Mouse (Mus musculus) heart, embryonic 10.5 days (tissue): ENCODE measurements at regions not wholly inside any gene's neighbourhood (a gene's known extent, or its start where the extent isn't known, plus 50 kb on each side); places are given as distances from the start of the nearest gene placed in this dataset.
"Not testable (repeated sequence)": the region's sequence is repeated elsewhere in the genome, so short reads cannot be mapped to it uniquely, and the experiment has no call there.

Experiments
- DNase-seq: peaks from one replicate; pipeline ENCODE4 v3.0.0-alpha.2; 2017; ENCODE audit warnings: low spot score
- H3K27ac ChIP-seq: fragments of 300-500 bp; sonication (generic); 2 replicates; pipeline ENCODE4 v1.5.1; 2016; ENCODE audit warnings: mild to moderate bottlenecking
- H3K27me3 ChIP-seq: fragments of 300-500 bp; sonication (generic); 2 replicates; pipeline ENCODE4 v1.6.1; 2016; ENCODE audit warnings: mild to moderate bottlenecking; ENCODE audit not compliant: poor library complexity, insufficient read depth, severe bottlenecking
- H3K36me3 ChIP-seq: fragments of 300-500 bp; sonication (generic); 2 replicates; pipeline ENCODE4 v1.6.1; 2016; ENCODE audit warnings: mild to moderate bottlenecking, moderate library complexity
- H3K4me1 ChIP-seq: fragments of 300-500 bp; sonication (generic); 2 replicates; pipeline ENCODE4 v1.6.1; 2016; ENCODE audit warnings: mild to moderate bottlenecking
- H3K4me3 ChIP-seq: fragments of 300-500 bp; sonication (generic); 2 replicates; pipeline ENCODE4 v1.5.1; 2016; ENCODE audit warnings: mild to moderate bottlenecking, moderate library complexity
- H3K9me3 ChIP-seq: fragments of 300-500 bp; sonication (generic); 2 replicates; pipeline ENCODE4 v1.6.1; 2016; ENCODE audit warnings: mild to moderate bottlenecking, moderate library complexity
- WGBS: fragments of 180-500 bp; shearing (Covaris S2); methylation state at CpG from one replicate; pipeline ENCODE4 v1.1.7; 2016; 5-methylcytosine and 5-hydroxymethylcytosine counted together

GRCm38 (mm10) chr12:22156467-22157037 is 739.1 kb upstream of the Ywhaq start:
- peak overlapping the region; percentile 43; the same call in 1 of the 2 replicates for H3K4me3 ChIP-seq
- 3% methylated on average over 31 of the region's 47 CpGs for WGBS
- DNase-seq, result peak; percentile 71
- not testable (repeated sequence) for H3K36me3 ChIP-seq, H3K27me3 ChIP-seq, H3K27ac ChIP-seq, H3K9me3 ChIP-seq, H3K4me1 ChIP-seq

- WGBS, result 82% methylated on average over 5 of the region's 8 CpGs
- not testable (repeated sequence) for H3K9me3 ChIP-seq, H3K36me3 ChIP-seq, H3K4me1 ChIP-seq, H3K4me3 ChIP-seq, H3K27ac ChIP-seq, H3K27me3 ChIP-seq, DNase-seq
Observed at GRCm38 (mm10) chr12:22155341-22155740, 737.9 kb upstream of the Ywhaq start.
